Mouse (Mus musculus): ENCODE measurements around the gene Dhrs3.

Gene Dhrs3

GRCm38 (mm10) chr4:144892133-144892936, at the start of gene Dhrs3:
Dhrs3 (plus strand) TSS chr4:144892827.
- DNase-seq (ENCODE audit: low read depth, low spot score) = peak; percentile 86

GRCm38 (mm10) chr4:144861756-144862505, 30.7 kb upstream of the Dhrs3 start:
- no peak for DNase-seq (ENCODE audit: low read depth, low spot score)

GRCm38 (mm10) chr4:144867926-144868325, 24.7 kb upstream of the Dhrs3 start:
- no peak for DNase-seq (ENCODE audit: low read depth, low spot score)

GRCm38 (mm10) chr4:144868584-144868983, 24.0 kb upstream of the Dhrs3 start:
- no peak for DNase-seq (ENCODE audit: low read depth, low spot score)

- no peak for DNase-seq (ENCODE audit: low read depth, low spot score)
These were observed 19.7 kb upstream of the Dhrs3 start for GRCm38 (mm10) chr4:144872905-144873304.

- no peak for DNase-seq (ENCODE audit: low read depth, low spot score)
These were observed 17.0 kb upstream of the Dhrs3 start for GRCm38 (mm10) chr4:144875576-144876093.

GRCm38 (mm10) chr4:144879549-144879948, 13.1 kb upstream of the Dhrs3 start:
- no peak for DNase-seq (ENCODE audit: low read depth, low spot score)

GRCm38 (mm10) chr4:144881376-144881775, 11.3 kb upstream of the Dhrs3 start:
- DNase-seq (ENCODE audit: low read depth, low spot score) = no peak

GRCm38 (mm10) chr4:144882881-144883331, 9.7 kb upstream of the Dhrs3 start:
- no peak for DNase-seq (ENCODE audit: low read depth, low spot score)

- no peak for DNase-seq (ENCODE audit: low read depth, low spot score)
These were observed 6.2 kb upstream of the Dhrs3 start for GRCm38 (mm10) chr4:144886460-144886859.

GRCm38 (mm10) chr4:144888750-144889149, 3.9 kb upstream of the Dhrs3 start:
- DNase-seq (ENCODE audit: low read depth, low spot score) = no peak

GRCm38 (mm10) chr4:144889505-144890301, 2.9 kb upstream of the Dhrs3 start:
- DNase-seq (ENCODE audit: low read depth, low spot score) = no peak

- peak; percentile 68 for DNase-seq (ENCODE audit: low read depth, low spot score)
These were observed 1.9 kb upstream of the Dhrs3 start for GRCm38 (mm10) chr4:144890690-144891120.

GRCm38 (mm10) chr4:144891121-144891711, 1.4 kb upstream of the Dhrs3 start:
- DNase-seq (ENCODE audit: low read depth, low spot score) = no peak

- DNase-seq (ENCODE audit: low read depth, low spot score) = peak; percentile 76
These were observed 889 bp upstream of the Dhrs3 start for GRCm38 (mm10) chr4:144891743-144892132.

GRCm38 (mm10) chr4:144892937-144893272, 278 bp downstream of the Dhrs3 start:
- DNase-seq (ENCODE audit: low read depth, low spot score) = no peak

GRCm38 (mm10) chr4:144893561-144894486, 1.2 kb downstream of the Dhrs3 start:
- DNase-seq (ENCODE audit: low read depth, low spot score) = no peak

- no peak for DNase-seq (ENCODE audit: low read depth, low spot score)
These were observed 2.0 kb downstream of the Dhrs3 start for GRCm38 (mm10) chr4:144894487-144895210.

- no peak for DNase-seq (ENCODE audit: low read depth, low spot score)
These were observed 2.6 kb downstream of the Dhrs3 start for GRCm38 (mm10) chr4:144895211-144895590.

GRCm38 (mm10) chr4:144896321-144896720, 3.7 kb downstream of the Dhrs3 start:
- DNase-seq (ENCODE audit: low read depth, low spot score) = no peak

Measured in retina, adult 2 months (tissue).